Mouse (Mus musculus): ENCODE measurements around the gene Rln3. TPM values are rescaled to one million over a fixed set of nuclear protein-coding genes. Genes with fewer than 3 reads are reported as not detected.

Rln3 gene
- polyA plus RNA-seq, 1 experiment: not detected

DNA sequence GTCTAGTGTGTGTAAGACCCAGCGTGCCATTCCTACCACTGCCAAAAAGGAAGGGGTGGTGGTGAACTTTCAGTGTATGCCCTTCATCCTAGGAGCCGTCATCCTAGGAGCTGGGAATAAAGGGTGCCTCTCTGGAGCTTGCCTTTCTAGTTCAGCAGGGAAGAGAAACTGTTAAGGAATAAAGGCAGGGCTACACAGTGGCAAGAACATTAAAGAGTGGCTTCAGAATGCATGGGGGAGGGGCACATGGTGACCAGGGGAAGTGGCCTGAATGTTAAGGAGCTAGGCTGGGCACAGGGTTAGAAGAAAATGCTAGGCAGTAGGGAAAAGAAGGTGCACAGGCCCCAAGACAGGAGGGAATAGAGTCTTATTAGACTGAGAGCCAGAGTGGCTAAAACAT is 24.9 kb upstream of the Rln3 start:
- no peak overlapping the region for H3K4me3 ChIP-seq (ENCODE audit: insufficient read depth, low read depth, low read length)
- no peak overlapping the region; the same call in 1 of the 2 replicates for H3K27ac ChIP-seq (replicated peaks; ENCODE audit: low read depth, low read length)
- peaks cover 36% of the 10 kb centered on the region for H3K4me1 ChIP-seq (ENCODE audit: control insufficient read depth, insufficient read depth, insufficient read length, low read length)

DNA sequence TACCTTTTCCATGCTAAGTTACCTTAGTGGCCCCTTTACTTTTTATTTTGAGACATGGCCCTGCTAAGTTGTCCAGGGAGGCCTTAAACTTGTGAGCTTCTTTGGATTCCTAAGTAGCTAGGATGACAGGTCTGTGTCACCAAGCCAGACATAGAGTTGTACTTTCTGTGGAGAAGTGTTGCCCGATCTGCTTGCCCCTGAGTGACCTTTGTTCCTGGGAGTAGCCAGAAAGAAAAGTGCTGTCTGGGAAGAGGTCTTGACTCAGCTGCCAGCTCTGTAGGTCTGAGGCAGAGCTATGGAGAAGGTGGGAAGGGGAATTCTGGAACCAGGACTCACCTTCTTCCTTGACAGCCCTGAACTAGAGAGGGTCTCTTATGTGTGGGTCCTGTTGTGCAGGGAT is 24.4 kb upstream of the Rln3 start:
- Histone ChIP-seq H3K27ac (replicated peaks; ENCODE audit: low read depth, low read length) (peak overlapping the region; percentile 6; the same call in 1 of the 2 replicates), H3K4me1 (ENCODE audit: control insufficient read depth, insufficient read depth, insufficient read length, low read length) (peaks cover 36% of the 10 kb centered on the region), H3K4me3 (ENCODE audit: insufficient read depth, low read depth, low read length) (no peak overlapping the region)

DNA sequence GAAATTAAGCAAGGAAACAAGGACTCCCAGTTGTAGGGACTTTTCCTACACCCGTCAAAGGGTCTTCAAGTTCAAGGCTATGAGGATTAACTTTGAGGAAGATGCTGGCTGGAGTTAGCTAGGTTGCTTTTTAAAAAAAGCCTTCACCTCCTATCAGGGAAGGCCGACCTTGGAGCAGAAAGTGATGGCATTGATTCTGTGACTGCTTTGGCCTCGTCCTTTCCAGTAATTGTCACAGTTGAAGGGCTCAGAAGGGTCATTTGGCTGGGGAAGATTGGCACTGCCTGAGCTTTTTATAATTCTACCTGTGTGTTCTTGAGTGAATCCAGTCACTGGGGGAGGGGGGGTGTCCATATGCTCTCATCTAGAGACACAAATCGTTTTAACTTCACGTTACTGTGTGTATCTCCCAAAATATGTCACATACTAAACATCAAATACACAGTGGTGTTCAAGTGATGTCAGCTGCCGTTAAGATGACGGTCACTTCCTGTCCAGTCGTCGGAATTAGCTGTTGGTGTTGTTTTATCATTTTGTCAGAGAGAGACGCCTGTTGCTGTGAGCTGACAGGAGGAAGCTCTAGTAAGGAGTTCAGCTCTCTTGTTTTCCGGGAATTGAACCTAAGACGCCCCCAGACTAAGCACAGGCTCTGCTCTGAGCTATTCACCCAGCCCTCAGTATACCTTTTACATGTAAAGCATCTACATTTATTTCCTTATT is 23.7 kb upstream of the Rln3 start:
- H3K4me3 ChIP-seq (ENCODE audit: insufficient read depth, low read depth, low read length): no peak overlapping the region
- H3K27ac ChIP-seq (replicated peaks; ENCODE audit: low read depth, low read length): peak overlapping the region; percentile 16; the same call in 1 of the 2 replicates
- H3K4me1 ChIP-seq (ENCODE audit: control insufficient read depth, insufficient read depth, insufficient read length, low read length): peaks cover 36% of the 10 kb centered on the region

DNA sequence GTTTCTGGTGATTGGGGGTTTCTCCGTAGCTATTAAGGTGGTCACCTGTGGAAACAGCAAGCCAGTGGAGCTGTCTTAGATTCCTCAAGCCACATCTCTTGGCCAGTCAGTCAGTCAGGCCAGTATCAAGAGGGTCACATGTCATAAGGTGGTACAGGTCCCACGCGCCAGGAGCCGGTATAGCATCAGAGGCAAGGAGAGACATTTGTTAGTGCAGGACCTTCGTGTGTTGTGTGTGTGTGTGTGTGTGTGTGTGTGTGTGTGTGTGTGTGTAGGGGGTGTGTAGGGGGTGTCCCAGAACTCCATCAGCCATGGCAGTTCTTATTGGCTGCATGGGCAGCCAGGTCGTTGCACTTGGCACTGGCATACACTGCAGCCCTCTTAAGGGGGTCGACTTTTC is 23.1 kb upstream of the Rln3 start:
- H3K27ac ChIP-seq (replicated peaks; ENCODE audit: low read depth, low read length): 0 out of 2 replicates have a peak overlapping the region, but pooled peaks have one; percentile 8
- H3K4me3 ChIP-seq (ENCODE audit: insufficient read depth, low read depth, low read length): peak overlapping the region; percentile 30
- peaks cover 32% of the 10 kb centered on the region for H3K4me1 ChIP-seq (ENCODE audit: control insufficient read depth, insufficient read depth, insufficient read length, low read length)

DNA sequence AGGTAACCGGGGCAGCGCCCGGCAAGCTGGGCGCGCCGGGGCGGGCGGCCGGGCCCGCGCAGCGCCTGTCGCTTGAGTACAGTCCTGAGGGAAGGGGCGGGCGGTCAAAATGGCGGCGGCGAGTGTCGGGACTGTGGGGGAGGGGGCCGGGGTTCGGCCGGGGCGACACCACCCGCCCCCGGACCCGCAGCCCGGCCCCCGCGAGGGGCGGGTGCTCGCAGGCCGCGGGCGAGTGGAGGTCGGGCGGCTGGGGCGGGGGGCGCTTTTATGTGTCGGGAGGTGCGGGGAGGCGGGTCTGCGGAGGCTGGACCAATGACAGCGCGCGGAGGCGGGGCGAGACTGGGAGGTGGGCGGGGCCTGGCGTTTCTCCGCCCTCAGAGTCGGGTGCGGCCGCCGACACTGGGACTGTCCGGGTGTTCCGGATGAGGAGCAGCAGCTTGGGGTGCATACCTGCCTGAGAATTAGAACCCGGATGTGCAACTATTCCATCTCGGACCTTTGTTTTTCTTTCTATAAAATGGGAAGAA is 22.3 kb upstream of the Rln3 start:
- Histone ChIP-seq H3K4me1 (ENCODE audit: control insufficient read depth, insufficient read depth, insufficient read length, low read length) (peaks cover 24% of the 10 kb centered on the region), H3K4me3 (ENCODE audit: insufficient read depth, low read depth, low read length) (peak overlapping the region; percentile 54), H3K27ac (replicated peaks; ENCODE audit: low read depth, low read length) (peak overlapping the region; percentile 44)

DNA sequence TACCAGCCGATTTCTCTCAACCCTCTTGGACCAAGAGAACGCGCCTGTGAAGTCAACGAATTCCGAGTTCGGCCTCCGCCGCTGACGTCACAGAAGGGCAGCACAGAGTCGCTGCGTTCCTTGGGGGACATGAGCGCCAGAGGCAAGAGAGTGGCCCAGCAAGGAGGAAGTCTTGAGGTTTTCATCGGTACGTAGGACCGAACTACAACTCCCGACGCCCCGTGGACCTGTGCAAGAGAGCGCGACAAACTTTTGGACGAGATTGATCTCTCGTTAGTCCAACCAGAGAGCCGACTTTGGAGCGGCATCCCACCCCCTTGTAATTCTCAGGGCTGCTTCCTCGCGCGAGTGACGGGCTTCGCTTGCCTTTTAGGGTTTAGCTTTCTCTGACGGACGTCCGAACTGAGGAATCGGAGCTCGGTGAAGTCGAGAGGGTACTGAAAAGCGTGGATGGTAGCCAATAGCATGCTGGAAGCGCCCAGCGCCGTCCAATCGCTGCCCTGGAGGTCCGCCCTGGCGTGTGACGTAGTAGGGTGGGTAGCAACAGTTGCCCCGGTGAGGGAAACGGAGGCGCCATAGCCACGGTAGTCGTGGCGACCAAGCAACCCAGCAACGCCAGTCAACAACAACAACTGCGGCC is 21.6 kb upstream of the Rln3 start, which contains the start of gene Rfx1:
Rfx1 (plus strand) TSS at position 544 of the 640 bp plus-strand sequence.
- Histone ChIP-seq H3K4me3 (ENCODE audit: insufficient read depth, low read depth, low read length) (peak within 1 kb of the TSS; percentile 59), H3K27ac (replicated peaks; ENCODE audit: low read depth, low read length) (peak within 1 kb of the TSS; percentile 80)

DNA sequence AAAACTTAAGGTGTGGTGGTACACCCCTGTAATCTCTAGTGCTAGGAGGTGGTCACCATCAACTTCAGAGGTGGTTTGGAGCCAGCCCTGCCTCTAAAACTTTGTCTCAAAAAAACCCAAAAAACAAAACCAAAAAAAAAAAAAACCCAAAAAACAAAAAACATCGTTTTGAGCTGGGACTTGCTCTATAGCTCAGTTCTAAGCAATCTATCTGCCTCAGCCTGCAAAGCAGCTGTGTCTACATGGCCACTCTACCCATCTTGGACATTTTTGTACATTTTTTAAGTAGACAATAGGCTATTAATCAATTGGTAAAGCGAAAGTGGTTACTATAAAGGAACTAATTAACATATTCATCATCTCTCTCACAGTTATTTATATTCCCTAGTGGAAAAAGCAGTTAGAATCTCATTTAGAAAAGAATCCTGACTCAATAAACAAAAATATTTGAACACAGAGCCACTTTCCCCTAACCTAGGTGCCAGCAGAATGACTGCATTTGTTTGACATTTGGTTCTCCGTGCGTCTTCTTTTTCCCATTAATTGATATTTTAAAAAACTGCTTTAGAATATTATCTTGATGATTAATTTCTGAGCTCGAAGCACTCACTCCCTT is 20.8 kb upstream of the Rln3 start:
- Histone ChIP-seq H3K4me1 (ENCODE audit: control insufficient read depth, insufficient read depth, insufficient read length, low read length) (peaks cover 20% of the 10 kb centered on the region), H3K27ac (replicated peaks; ENCODE audit: low read depth, low read length) (peak overlapping the region; percentile 80), H3K4me3 (ENCODE audit: insufficient read depth, low read depth, low read length) (peak overlapping the region; percentile 59)

More for the DNA sequence above, 21.6 kb upstream of the Rln3 start, which contains the start of gene Rfx1:
- H3K4me1 ChIP-seq (ENCODE audit: control insufficient read depth, insufficient read depth, insufficient read length, low read length): peaks cover 20% of the 10 kb centered on the region

DNA sequence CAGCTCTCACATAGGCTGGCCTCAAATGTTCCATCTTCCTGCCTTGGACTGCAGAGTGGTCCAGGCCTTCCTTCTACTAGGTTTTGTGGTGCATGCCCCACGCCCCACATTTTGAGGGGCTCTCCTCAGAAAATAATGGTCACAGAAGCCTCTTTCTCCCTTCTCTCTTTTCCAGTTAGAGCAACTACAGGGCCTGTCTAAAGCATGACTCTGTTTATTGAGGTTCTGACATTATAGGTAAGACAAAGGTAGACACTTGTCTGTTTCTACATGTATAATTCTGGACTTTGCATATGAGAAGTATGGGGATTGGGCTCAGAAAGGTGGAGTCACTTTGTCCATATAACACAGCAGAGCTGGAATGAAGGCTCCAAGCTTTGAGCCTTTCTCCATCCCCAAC is 20.2 kb upstream of the Rln3 start, which contains the start of gene Gm10643:
Gm10643 (minus strand) TSS at position 101 of the 400 bp plus-strand sequence.
- Histone ChIP-seq H3K27ac (replicated peaks; ENCODE audit: low read depth, low read length) (peak within 1 kb of the TSS; percentile 80), H3K4me3 (ENCODE audit: insufficient read depth, low read depth, low read length) (peak within 1 kb of the TSS; percentile 59), H3K4me1 (ENCODE audit: control insufficient read depth, insufficient read depth, insufficient read length, low read length) (peaks cover 20% of the 10 kb centered on the region)

DNA sequence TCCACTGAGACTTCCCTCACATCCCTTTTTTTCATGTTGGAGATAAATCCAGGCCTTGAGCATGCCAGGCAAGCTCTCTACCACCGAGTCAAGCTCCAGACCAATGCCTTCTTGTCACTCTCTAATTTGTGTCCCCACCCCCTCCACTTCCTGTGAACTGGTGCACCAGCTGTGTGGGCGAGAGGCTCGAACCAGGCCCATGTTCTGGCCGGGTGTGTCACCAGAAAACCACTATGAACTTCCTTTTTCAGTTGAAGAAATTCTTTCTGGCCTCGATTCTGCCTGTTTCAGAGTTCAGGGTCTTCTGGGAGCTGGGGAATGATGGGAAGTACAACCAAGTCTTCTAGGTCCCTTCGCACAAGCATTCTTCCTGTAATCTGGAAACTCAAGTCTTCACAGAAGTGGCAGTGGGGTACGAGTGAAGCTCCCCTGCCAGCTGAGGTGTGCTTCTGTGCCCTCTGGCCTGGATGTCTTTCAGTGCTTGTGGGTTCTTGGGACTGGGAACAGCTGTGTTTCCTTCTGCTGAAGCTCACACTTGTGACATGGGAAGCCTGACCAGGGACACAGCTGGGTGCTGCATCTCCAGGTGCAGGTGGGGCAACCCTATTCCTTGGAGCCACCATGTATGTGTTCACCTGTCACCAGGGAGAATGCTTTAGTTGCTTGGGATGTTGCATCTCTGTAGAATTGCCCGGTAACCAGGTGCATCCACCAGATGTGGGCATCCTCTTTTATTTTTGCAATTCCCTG is 19.2 kb upstream of the Rln3 start:
- peak overlapping the region; percentile 55; the same call in 1 of the 2 replicates for H3K27ac ChIP-seq (replicated peaks; ENCODE audit: low read depth, low read length)
- H3K4me3 ChIP-seq (ENCODE audit: insufficient read depth, low read depth, low read length): no peak overlapping the region
- H3K4me1 ChIP-seq (ENCODE audit: control insufficient read depth, insufficient read depth, insufficient read length, low read length): peaks cover 11% of the 10 kb centered on the region; the same call in 1 of the 2 replicates

DNA sequence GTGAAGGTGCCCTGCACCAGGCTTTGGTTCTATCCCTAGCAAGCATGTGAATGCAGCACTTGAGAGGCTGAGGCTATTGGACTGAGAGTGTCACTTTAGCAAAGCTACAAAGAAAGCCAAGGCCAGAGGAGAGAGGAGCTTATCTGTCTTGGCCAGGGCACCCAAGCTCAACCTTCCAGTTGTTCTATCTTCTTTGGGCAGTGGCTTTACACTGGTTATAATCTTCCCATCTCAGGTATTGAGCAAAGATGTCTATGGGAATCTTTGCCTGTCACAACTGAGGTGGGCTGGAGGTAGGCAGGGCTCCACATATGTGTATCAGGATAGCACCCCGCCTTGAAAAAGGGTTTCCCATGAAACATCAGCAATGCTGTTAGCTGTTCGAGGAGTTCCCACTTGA is 15.4 kb upstream of the Rln3 start:
- Histone ChIP-seq H3K4me1 (ENCODE audit: control insufficient read depth, insufficient read depth, insufficient read length, low read length) (no peaks in the 10 kb centered on the region), H3K27ac (replicated peaks; ENCODE audit: low read depth, low read length) (no peak overlapping the region), H3K4me3 (ENCODE audit: insufficient read depth, low read depth, low read length) (no peak overlapping the region)

DNA sequence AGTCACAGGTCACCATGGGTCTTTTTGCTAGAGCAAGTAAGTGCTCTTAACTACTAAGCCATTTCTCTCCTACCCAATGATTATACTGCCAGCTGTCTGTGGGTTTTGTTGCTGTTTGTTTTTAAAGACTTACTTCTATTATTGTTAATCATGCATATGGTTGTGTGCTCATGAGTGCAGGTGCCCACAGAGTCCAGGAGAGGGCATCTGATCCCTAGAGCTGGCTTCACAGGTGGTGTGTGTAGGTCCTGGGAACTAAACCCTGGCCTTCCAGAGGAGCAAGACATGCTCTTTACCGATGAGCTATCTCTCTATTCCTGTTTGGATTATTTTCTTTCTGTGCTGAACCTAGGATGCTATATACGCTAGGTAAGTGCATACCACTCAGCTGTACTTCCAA is 14.4 kb upstream of the Rln3 start:
- no peak overlapping the region for H3K4me3 ChIP-seq (ENCODE audit: insufficient read depth, low read depth, low read length)
- no peak overlapping the region for H3K27ac ChIP-seq (replicated peaks; ENCODE audit: low read depth, low read length)
- H3K4me1 ChIP-seq (ENCODE audit: control insufficient read depth, insufficient read depth, insufficient read length, low read length): no peaks in the 10 kb centered on the region

DNA sequence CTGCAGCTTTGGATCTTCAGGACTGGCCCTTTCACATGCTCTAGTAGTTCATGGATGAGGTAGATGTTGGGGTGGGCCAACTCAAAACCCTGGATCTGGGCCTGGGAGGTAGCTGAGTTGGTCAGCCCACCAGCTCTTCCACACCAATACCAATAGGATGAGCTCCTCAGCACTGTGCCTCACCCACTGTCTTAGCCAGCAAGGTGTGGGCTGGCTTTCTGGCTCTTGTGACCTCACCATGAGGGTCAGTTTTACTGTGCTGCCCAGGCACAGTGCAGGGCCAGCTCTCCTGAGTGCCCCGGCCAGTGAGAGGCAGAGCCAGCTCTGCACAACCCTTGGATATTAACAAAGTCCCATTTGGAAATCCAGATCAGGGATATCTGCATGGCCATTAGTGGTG is 13.0 kb upstream of the Rln3 start:
- Histone ChIP-seq H3K4me1 (ENCODE audit: control insufficient read depth, insufficient read depth, insufficient read length, low read length) (no peaks in the 10 kb centered on the region), H3K27ac (replicated peaks; ENCODE audit: low read depth, low read length) (no peak overlapping the region), H3K4me3 (ENCODE audit: insufficient read depth, low read depth, low read length) (no peak overlapping the region)

DNA sequence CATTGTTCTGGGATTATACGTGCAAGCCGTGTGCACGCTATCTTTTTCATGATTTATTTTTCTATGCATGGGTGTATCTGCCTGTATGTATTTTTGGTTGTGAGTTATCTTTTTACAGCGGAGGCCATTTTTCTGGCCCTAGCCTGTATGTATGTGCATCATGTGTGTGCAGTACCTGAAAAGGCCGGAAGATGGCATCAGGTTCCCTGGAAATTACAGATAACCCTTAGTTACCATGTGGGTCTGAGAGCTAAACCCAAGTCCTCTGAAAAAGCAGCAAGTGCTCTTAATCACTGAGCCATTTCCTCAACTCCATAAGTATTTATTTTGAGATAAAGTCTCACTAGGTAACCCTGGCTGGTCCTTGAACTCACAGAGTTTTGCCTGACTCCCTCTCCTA is 8.4 kb upstream of the Rln3 start:
- Histone ChIP-seq H3K4me1 (ENCODE audit: control insufficient read depth, insufficient read depth, insufficient read length, low read length) (no peaks in the 10 kb centered on the region), H3K27ac (replicated peaks; ENCODE audit: low read depth, low read length) (no peak overlapping the region), H3K4me3 (ENCODE audit: insufficient read depth, low read depth, low read length) (no peak overlapping the region)

DNA sequence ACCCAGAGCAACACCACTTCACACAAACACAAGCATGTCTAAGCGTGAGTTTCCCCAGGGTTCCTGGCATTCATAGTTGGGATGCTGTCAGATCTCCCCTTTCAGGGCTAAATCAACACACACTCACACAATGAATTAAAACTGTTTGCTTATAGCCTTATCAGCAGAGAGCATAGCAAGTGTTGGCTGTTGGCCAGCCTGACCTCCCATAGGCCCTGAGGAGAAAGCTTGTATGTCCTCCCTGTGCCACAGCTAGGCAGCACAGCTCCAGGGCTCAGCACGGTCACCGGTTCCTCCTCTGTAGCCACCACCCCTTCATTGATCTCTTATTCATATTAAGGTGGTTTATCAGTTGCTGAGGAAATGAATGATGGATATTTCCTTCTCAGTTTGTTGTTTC is 7.9 kb upstream of the Rln3 start:
- no peaks in the 10 kb centered on the region for H3K4me1 ChIP-seq (ENCODE audit: control insufficient read depth, insufficient read depth, insufficient read length, low read length)
- no peak overlapping the region for H3K4me3 ChIP-seq (ENCODE audit: insufficient read depth, low read depth, low read length)
- no peak overlapping the region for H3K27ac ChIP-seq (replicated peaks; ENCODE audit: low read depth, low read length)

DNA sequence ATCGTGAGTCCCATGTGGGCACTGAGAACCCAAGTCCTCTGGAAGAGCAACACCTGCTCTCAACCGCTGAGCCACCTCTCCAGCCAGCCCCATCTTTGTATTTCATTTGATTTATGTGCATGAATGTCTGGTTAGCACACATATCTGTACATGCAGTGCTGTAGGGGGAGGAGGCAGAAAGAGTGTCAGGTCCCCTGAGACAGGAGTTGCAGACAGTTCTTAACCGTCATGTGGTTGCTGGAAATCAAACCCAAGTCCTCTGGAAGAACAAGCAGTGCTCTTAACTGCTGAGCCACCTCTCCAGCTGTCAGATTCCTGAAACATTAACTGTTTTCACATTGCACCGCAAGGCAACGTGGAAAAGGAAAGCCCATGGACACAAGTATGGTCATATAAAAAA is 3.4 kb upstream of the Rln3 start:
- H3K4me3 ChIP-seq (ENCODE audit: insufficient read depth, low read depth, low read length): no peak overlapping the region
- H3K4me1 ChIP-seq (ENCODE audit: control insufficient read depth, insufficient read depth, insufficient read length, low read length): no peaks in the 10 kb centered on the region
- H3K27ac ChIP-seq (replicated peaks; ENCODE audit: low read depth, low read length): no peak overlapping the region
